Mouse (Mus musculus) cerebellum, postnatal 36 days (tissue): ENCODE results near the gene Cfap126.
"Not testable (repeated sequence)": the region's sequence is repeated elsewhere in the genome, so short reads cannot be mapped to it uniquely, and the experiment has no call there.

Experiments used
- DNase-seq, 2 experiments: peaks; one replicate each; pipeline ENCODE4 v3.0.0; 2021 to 2022; ENCODE audit warnings: mixed read lengths in 2 of 2

Gene Cfap126

DNA sequence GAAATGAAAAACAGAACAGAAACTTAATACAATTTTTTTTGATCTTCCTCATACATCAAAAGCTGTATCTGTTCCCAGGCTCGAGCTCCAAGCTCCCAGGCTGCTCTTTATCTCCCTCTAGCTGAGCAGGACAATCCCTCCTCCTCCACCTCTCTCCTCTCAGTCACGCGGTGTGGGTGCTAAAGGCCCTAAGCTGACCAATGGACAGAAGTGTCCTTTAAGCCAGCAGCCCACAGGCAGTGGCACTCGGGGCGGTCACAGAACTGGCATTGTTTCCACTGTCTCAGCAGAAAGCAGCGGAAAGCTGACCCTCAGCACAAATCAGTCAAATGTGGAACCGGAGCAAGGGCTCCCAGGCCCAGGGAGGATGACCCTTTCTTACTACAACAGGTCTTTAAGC lies 15.5 kb downstream of the Cfap126 start:
- DNase-seq = no peak

GRCm38 (mm10) chr1:171130971-171131370 lies 17.3 kb downstream of the Cfap126 start:
- no peak for DNase-seq

DNA sequence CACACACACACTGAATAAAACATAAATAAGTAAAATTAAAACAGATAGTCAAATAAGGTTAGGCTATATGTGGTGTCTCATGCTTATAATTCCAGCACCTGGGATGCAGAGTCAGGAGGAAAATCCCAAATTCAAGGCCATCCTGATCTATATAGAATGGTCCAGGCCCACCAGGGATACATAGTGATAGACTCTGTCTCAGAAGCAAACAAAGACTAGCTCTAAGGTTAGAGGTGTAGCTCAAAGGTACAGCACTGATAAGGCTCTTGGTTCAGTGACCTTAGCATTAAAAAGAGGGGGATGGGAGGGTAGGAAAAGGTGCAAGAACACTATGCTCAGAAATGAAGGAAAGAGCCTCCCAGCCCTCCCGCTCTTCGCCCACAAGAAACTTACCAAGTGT lies 21.9 kb downstream of the Cfap126 start:
- DNase-seq = no peak

- DNase-seq = not testable (repeated sequence)
These were observed 23.9 kb downstream of the Cfap126 start for GRCm38 (mm10) chr1:171137486-171138155.

- DNase-seq = not testable (repeated sequence)
These were observed 29.3 kb downstream of the Cfap126 start for GRCm38 (mm10) chr1:171142981-171143380.

GRCm38 (mm10) chr1:171149974-171150760 lies 36.4 kb downstream of the Cfap126 start, which contains the start of the genes Sdhc and Mpz:
TSS of gene Sdhc (minus strand) at chr1:171150603.
TSS of gene Mpz (plus strand) at chr1:171150711.
- DNase-seq = peak; percentile 93 to 95

GRCm38 (mm10) chr1:171150838-171151391 lies 37.2 kb downstream of the Cfap126 start:
- peak; percentile 29 to 50 for DNase-seq

DNA sequence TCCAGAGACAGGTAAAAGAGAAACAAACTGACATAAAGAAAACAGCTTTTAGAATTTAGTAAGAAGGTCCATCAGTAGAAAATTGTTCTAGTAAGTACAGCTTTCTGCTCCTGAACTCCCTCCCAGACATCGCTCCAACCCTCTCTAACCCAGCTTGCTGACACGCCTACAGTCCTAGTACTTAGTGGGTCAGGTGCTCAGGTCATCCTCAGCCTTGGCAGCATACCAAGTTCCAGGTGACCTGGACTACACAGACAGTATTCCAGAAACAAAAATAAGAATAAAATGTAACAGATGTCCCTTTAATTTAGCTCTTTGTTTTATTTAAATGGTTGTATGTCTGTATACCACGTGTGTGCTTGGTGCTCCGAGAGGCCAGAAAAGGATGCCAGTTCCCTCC lies 38.2 kb downstream of the Cfap126 start:
- no peak for DNase-seq

DNA sequence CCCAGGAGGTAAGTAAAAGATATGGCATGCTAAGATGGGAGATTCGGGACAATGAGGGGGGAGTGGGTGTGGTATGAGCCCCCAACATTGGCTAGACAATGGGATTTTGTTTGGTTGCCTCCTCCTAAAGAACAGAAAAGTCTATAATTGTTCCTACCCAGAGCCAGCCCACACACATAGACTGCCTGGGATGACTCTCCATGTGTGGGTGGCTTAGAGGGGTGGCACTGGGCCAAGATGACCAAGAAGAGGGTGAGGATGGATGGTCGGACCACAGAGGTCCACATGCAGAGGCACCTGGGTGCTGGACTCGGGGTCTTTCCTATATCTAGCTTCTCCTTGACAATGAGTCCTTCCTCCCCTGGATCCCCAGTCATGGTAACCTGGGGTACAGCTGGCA lies 42.9 kb downstream of the Cfap126 start:
- no peak for DNase-seq

DNA sequence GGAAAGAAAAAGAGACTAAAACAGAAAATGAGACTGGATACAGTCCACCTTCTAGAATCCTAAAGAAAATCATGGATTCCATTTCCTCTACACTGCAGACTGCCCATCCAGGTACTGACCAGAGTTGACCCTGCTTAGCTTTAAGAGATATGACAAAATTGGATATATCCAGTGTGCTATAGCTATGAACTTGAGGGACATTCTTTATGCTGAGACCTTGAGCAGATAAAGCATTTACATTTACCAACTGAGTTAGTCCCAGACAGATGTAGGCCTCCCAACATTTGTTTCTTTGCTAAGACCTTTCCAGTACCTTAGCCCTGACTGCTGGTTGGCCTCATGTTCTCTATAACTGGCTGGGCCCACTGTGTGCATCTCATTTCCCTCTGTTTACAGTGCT lies 44.2 kb downstream of the Cfap126 start:
- DNase-seq = no peak

DNA sequence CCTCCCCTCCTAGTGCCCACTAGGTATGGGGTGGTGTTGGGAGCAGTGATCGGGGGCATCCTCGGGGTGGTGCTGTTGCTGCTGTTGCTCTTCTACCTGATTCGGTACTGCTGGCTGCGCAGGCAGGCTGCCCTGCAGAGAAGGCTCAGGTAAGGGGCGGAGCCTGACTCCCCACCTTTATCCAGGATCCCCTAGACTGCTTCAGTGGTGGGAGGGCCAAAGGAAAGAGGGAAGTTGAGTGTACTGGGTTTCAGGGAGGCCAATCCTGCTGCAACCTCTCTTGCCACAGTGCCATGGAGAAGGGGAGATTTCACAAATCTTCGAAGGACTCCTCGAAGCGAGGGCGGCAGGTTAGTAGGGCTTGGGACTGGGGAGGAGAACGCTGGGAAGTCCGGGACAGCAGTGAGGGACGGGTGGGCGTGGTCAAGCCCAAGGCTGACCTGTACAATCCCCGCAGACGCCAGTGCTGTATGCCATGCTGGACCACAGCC lies 45.8 kb downstream of the Cfap126 start:
- DNase-seq = no peak

DNA sequence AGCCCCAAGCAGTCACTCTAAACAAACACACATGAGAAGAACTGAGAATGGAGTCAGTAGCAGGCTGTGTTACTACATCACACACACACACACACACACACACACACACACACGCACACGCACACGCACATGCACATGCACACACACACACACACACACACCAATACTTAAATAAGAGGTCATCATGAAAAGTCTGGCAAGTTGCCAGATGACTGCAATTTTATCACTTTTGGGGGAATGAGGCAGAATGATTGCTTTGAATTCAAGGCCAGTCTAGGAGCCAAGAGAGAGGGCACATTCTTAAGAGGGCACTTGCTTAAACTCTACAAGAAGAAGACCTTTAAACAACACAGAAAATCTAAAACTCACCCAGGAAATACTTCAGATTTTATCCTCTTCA lies 48.8 kb downstream of the Cfap126 start:
- no peak for DNase-seq

DNA sequence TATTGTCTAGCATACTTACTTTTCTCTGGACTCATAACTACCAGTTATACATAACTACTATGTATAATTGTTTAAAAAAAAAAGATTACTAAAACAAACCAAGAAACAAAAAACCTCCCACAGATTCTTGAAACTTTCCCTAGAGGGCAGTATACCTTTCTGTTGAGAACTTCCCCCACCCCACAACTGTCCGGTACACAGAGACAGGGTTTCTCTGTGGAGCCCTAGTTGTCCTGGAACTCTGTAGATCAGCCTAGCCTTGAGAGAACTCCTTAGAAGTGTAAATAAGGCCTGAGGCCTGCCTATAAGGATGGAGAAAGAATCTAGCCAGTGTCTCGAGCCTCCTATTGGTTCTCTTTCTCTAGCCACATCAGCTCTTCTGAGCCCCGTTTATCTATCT lies 50.5 kb downstream of the Cfap126 start:
- no peak for DNase-seq

GRCm38 (mm10) chr1:171165629-171166345 lies 52.1 kb downstream of the Cfap126 start:
- no peak for DNase-seq

DNA sequence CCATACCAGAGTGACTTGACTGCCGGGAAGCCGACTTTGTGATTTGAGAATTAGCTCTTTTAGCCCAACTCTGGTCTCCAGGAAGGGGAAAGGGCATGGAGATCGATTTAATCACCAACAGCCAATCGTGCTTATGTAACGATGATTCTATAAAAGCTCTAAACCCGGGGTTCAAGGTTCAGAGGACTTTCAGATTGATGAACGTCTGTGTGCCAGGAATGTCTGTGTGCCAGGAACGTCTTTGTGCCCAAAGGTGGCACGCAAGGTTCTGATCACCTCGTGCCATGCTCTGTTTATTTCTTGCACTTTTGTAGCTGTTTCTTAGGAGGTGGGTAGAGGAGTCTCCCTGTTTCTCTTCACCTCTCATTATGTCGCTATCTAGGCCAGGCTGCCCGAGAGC lies 55.2 kb downstream of the Cfap126 start:
- no peak for DNase-seq

DNA sequence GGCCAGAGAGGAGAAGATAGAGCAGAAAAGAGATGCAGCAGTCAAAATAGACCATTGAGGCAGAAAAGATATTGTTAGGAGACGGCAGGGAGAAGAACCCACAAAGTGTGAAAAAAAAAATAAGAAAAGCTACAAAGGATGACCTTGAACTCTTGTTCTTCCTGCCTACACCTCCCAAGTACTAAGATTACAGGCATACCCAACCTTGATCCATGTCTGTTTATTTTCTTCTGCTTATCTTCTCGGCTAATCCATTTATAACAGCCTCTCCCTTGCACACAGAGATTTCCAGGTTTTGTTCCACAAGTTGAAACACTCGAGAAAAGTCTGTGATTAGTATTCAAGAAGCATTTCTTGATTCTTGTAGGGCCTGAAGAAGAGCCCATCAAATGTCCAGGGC lies 56.2 kb downstream of the Cfap126 start:
- DNase-seq = no peak

- no peak for DNase-seq
These were observed 57.4 kb downstream of the Cfap126 start for GRCm38 (mm10) chr1:171171138-171171537.

DNA sequence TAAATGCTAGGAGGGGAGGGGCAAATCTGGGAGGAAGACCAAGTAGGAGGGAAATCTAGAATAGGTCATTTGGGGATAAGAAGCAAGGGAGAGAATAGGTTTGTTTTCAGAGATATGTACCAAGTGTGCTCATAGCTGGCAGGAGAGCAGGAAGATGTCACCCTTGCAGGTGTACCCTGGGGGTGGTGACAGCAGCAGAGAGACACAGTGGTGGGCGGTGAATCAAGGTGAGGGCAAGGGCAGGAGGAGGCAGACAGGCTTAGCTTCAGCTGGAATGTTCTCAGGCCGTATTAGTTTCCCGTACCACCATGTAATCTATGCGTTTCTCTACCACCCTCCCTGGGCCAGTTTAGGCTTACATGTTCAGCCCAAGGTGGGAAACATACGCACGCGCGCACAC lies 59.1 kb downstream of the Cfap126 start:
- no peak for DNase-seq
